Mouse (Mus musculus) adipocyte (in vitro differentiated cells): ENCODE data around the gene Cfap161.
A peak's percentile ranks its signal among the peaks of the same experiment; 100 is the strongest.

Experiments used
- DNase-seq: peaks from one replicate; pipeline ENCODE4 v3.0.0-alpha.2; 2016; ENCODE audit warnings: low spot score

The Cfap161 gene

GRCm38 (mm10) chr7:83794705-83795104 lies at the start of gene Cfap161:
Gene Cfap161, minus strand, starts transcription at chr7:83794880.
- DNase-seq, result no peak

GRCm38 (mm10) chr7:83842486-83843259 lies 48.0 kb upstream of the Cfap161 start:
- DNase-seq, result peak; percentile 57

GRCm38 (mm10) chr7:83840076-83840475 lies 45.4 kb upstream of the Cfap161 start:
- DNase-seq, result no peak

- DNase-seq, result peak; percentile 80
Measured at GRCm38 (mm10) chr7:83838525-83839224, 44.0 kb upstream of the Cfap161 start.

GRCm38 (mm10) chr7:83829355-83829754 lies 34.7 kb upstream of the Cfap161 start:
- DNase-seq, result no peak

GRCm38 (mm10) chr7:83827402-83828076 lies 32.9 kb upstream of the Cfap161 start:
- DNase-seq, result no peak

- DNase-seq, result no peak
Measured at GRCm38 (mm10) chr7:83826808-83827207, 32.1 kb upstream of the Cfap161 start.

GRCm38 (mm10) chr7:83821951-83822350 lies 27.3 kb upstream of the Cfap161 start:
- no peak for DNase-seq

GRCm38 (mm10) chr7:83816886-83817285 lies 22.2 kb upstream of the Cfap161 start:
- DNase-seq, result no peak

- DNase-seq, result no peak
Measured at GRCm38 (mm10) chr7:83815646-83816045, 21.0 kb upstream of the Cfap161 start.

GRCm38 (mm10) chr7:83813993-83814392 lies 19.3 kb upstream of the Cfap161 start:
- peak; percentile 22 for DNase-seq

GRCm38 (mm10) chr7:83813465-83813864 lies 18.8 kb upstream of the Cfap161 start:
- DNase-seq, result no peak

- DNase-seq, result no peak
Measured at GRCm38 (mm10) chr7:83813016-83813415, 18.3 kb upstream of the Cfap161 start.

GRCm38 (mm10) chr7:83812581-83812980 lies 17.9 kb upstream of the Cfap161 start:
- no peak for DNase-seq

GRCm38 (mm10) chr7:83811916-83812315 lies 17.2 kb upstream of the Cfap161 start:
- no peak for DNase-seq

GRCm38 (mm10) chr7:83811461-83811860 lies 16.8 kb upstream of the Cfap161 start:
- DNase-seq, result no peak

- DNase-seq, result no peak
Measured at GRCm38 (mm10) chr7:83810141-83811100, 15.7 kb upstream of the Cfap161 start.

GRCm38 (mm10) chr7:83809715-83810114 lies 15.0 kb upstream of the Cfap161 start:
- no peak for DNase-seq

- DNase-seq, result no peak
Measured at GRCm38 (mm10) chr7:83809060-83809459, 14.4 kb upstream of the Cfap161 start.

GRCm38 (mm10) chr7:83806934-83807333 lies 12.3 kb upstream of the Cfap161 start:
- DNase-seq, result no peak

- DNase-seq, result no peak
Measured at GRCm38 (mm10) chr7:83803777-83804176, 9.1 kb upstream of the Cfap161 start.

- DNase-seq, result peak; percentile 66
Measured at GRCm38 (mm10) chr7:83802509-83802908, 7.8 kb upstream of the Cfap161 start.
